Mouse (Mus musculus): ENCODE data around the gene Myocos. TPM values are rescaled to one million over a fixed set of nuclear protein-coding genes. Genes with fewer than 3 reads are reported as not detected.

Gene Myocos
- total RNA-seq, 2 experiments from 2014 or later: not detected

- DNase-seq (ENCODE audit: low spot score in 2 of 2): no peak
- TF ChIP-seq CTCF (conservative IDR thresholded peaks at IDR 0.05): no peak
- Histone ChIP-seq H3K4me3 (no peak overlapping the region), H3K27ac (no peak overlapping the region)
Measured at GRCm38 (mm10) chr1:162599617-162600016, 58.4 kb downstream of the Myocos start.

GRCm38 (mm10) chr1:162597379-162598102, 60.5 kb downstream of the Myocos start:
- Histone ChIP-seq H3K27ac (no peak overlapping the region), H3K4me3 (no peak overlapping the region)
- TF ChIP-seq CTCF (conservative IDR thresholded peaks at IDR 0.05): no peak
- DNase-seq (ENCODE audit: low spot score in 2 of 2): no peak

Small RNA genes lying within 50 kb of the gene (microRNA-seq; reads per million reads assigned to microRNA genes)
- gene Gm27616: 0 reads per million in 2 experiments

Other genes with a start within 250 kb of the Myocos start
- 10 to 100 TPM; 78.5 to 79.1 TPM for gene Dnm3, start 180.2 kb downstream of the Myocos start, total RNA-seq (2021)
- 10 to 100 TPM; 11.2 to 12.3 TPM for gene Mettl13, start 109.7 kb downstream of the Myocos start, total RNA-seq (2021)
- gene Vamp4, start 87.7 kb downstream of the Myocos start, total RNA-seq (2021): 100 to 1,000 TPM; 102 to 103 TPM
- gene Myoc, start 19.1 kb downstream of the Myocos start, total RNA-seq (2021): 1 to 10 TPM; 4.1 TPM
- 100 to 1,000 TPM; 177 to 199 TPM for gene Prrc2c, start 82.3 kb upstream of the Myocos start, total RNA-seq (2021)
- gene Fmo4, start 155.8 kb upstream of the Myocos start, total RNA-seq (2021): not detected
- gene Fmo1, start 208.4 kb upstream of the Myocos start, total RNA-seq (2021): 10 to 100 TPM in 1 of 2 experiments, 1 to 10 TPM in 1; 7.5 to 13.5 TPM
- gene Fmo2, start 240.5 kb upstream of the Myocos start, total RNA-seq (2021): 1 to 10 TPM; 2.4 to 2.7 TPM

Data from layer of hippocampus, adult 2 months (tissue).